Mouse (Mus musculus) neural tube, embryonic 14.5 days (tissue): Measurements from ENCODE around the gene Lgmn. TPM values are rescaled to one million over a fixed set of nuclear protein-coding genes. Genes with fewer than 3 reads are reported as not detected.

Experiments used
- ATAC-seq: fragments of 200-750 bp; cut with Nextera tagmentation; 2 replicates; pipeline ENCODE4 v1.8.0; 2017; ENCODE audit warnings: low read depth, mild to moderate bottlenecking, moderate TSS enrichment, moderate library complexity
- H3K27ac ChIP-seq: fragments of 300-500 bp; sonication (generic); 2 replicates; pipeline ENCODE4 v1.5.1; 2014; ENCODE audit warnings: low read depth, mild to moderate bottlenecking, control low read depth, low read length, moderate library complexity, mixed read lengths
- H3K27me3 ChIP-seq: fragments of 300-500 bp; sonication (generic); 2 replicates; pipeline ENCODE4 v1.6.1; 2014; ENCODE audit warnings: low read length; ENCODE audit not compliant: control insufficient read depth, insufficient read depth
- H3K36me3 ChIP-seq: fragments of 300-500 bp; sonication (generic); 2 replicates; pipeline ENCODE4 v1.6.1; 2014; ENCODE audit warnings: low read length, mixed read lengths; ENCODE audit not compliant: control insufficient read depth, insufficient read depth
- H3K4me1 ChIP-seq: fragments of 300-500 bp; sonication (generic); 2 replicates; pipeline ENCODE4 v1.6.1; 2014; ENCODE audit warnings: low read length; ENCODE audit not compliant: control insufficient read depth, insufficient read depth
- H3K4me2 ChIP-seq: fragments of 300-500 bp; sonication (generic); 2 replicates; pipeline ENCODE4 v1.6.1; 2014; ENCODE audit warnings: mild to moderate bottlenecking, low read depth, low read length, control low read depth
- H3K4me3 ChIP-seq: fragments of 300-500 bp; sonication (generic); 2 replicates; pipeline ENCODE4 v1.5.1; 2014; ENCODE audit warnings: low read depth, low read length, control low read depth, mixed read lengths
- H3K9ac ChIP-seq: fragments of 300-500 bp; sonication (generic); replicated peaks from 2 replicates; pipeline ENCODE4 v1.6.1; 2014; ENCODE audit warnings: low read depth, mild to moderate bottlenecking, control low read depth, low read length, mixed read lengths
- H3K9me3 ChIP-seq: fragments of 300-500 bp; sonication (generic); 2 replicates; pipeline ENCODE4 v1.6.1; 2016; ENCODE audit warnings: low read length; ENCODE audit not compliant: control insufficient read depth
- WGBS: fragments of 180-500 bp; shearing (Covaris S2); extraction: QIAGEN DNeasy Blood & Tissue Kit; methylation state at CpG from one replicate; pipeline ENCODE4 v1.1.7; 2014; 5-methylcytosine and 5-hydroxymethylcytosine counted together
- polyA plus RNA-seq: library from polyadenylated mRNA; unstranded; fragments of >200 nt; fragmentation: Nextera tagmentation; extraction: Ambion mirVana; gene quantifications from 2 replicates; pipeline ENCODE4 v1.2.1, GENCODE M21; 2014

Lgmn gene
- polyA plus RNA-seq, 1 experiment from 2014 or later, result 104 TPM

- Histone ChIP-seq H3K27ac (no peak overlapping the region), H3K4me3 (no peak overlapping the region), H3K36me3 (no peaks in the 10 kb centered on the region), H3K27me3 (no peaks in the 10 kb centered on the region), H3K4me1 (no peaks in the 10 kb centered on the region), H3K4me2 (no peak overlapping the region), H3K9me3 (no peaks in the 10 kb centered on the region), H3K9ac (no peak overlapping the region)
- WGBS, result 80% methylated on average over 7 of the region's 7 CpGs
- no peak for ATAC-seq
Measured at GRCm38 (mm10) chr12:102456467-102457193, 17.0 kb upstream of the Lgmn start.

GRCm38 (mm10) chr12:102453581-102453980, 14.0 kb upstream of the Lgmn start:
- Histone ChIP-seq H3K4me3 (no peak overlapping the region), H3K36me3 (no peaks in the 10 kb centered on the region), H3K4me1 (no peaks in the 10 kb centered on the region), H3K9ac (no peak overlapping the region), H3K4me2 (no peak overlapping the region), H3K27ac (no peak overlapping the region), H3K9me3 (no peaks in the 10 kb centered on the region), H3K27me3 (no peaks in the 10 kb centered on the region)
- no peak for ATAC-seq
- 32% methylated on average over 6 of the region's 6 CpGs for WGBS

- Histone ChIP-seq H3K27ac (no peak overlapping the region), H3K36me3 (no peaks in the 10 kb centered on the region), H3K27me3 (no peaks in the 10 kb centered on the region), H3K9ac (no peak overlapping the region), H3K4me1 (no peaks in the 10 kb centered on the region), H3K9me3 (no peaks in the 10 kb centered on the region), H3K4me2 (no peak overlapping the region), H3K4me3 (no peak overlapping the region)
- 82% methylated on average over 8 of the region's 8 CpGs for WGBS
- no peak for ATAC-seq
Measured at GRCm38 (mm10) chr12:102451126-102451851, 11.7 kb upstream of the Lgmn start.

GRCm38 (mm10) chr12:102450437-102450836, 10.8 kb upstream of the Lgmn start:
- Histone ChIP-seq H3K4me3 (no peak overlapping the region), H3K4me1 (no peaks in the 10 kb centered on the region), H3K27me3 (no peaks in the 10 kb centered on the region), H3K9me3 (no peaks in the 10 kb centered on the region), H3K4me2 (no peak overlapping the region), H3K9ac (no peak overlapping the region), H3K36me3 (no peaks in the 10 kb centered on the region), H3K27ac (no peak overlapping the region; the same call in 1 of the 2 replicates)
- no peak for ATAC-seq
- 64% methylated on average over 10 of the region's 10 CpGs for WGBS

GRCm38 (mm10) chr12:102445436-102445835, 5.8 kb upstream of the Lgmn start:
- no peak overlapping the region for H3K9ac ChIP-seq
- no peaks in the 10 kb centered on the region for H3K4me1 ChIP-seq
- no peak for ATAC-seq
- no peak overlapping the region for H3K4me2 ChIP-seq
- no peaks in the 10 kb centered on the region for H3K36me3 ChIP-seq
- WGBS, result 81% methylated on average over 4 of the region's 4 CpGs
- no peak overlapping the region for H3K4me3 ChIP-seq
- H3K27ac ChIP-seq, result no peak overlapping the region
- H3K9me3 ChIP-seq, result no peaks in the 10 kb centered on the region
- H3K27me3 ChIP-seq, result no peaks in the 10 kb centered on the region

GRCm38 (mm10) chr12:102443676-102444075, 4.1 kb upstream of the Lgmn start:
- no peaks in the 10 kb centered on the region for H3K9me3 ChIP-seq
- ATAC-seq, result no peak
- H3K27ac ChIP-seq, result no peak overlapping the region
- H3K4me3 ChIP-seq, result no peak overlapping the region
- H3K36me3 ChIP-seq, result no peaks in the 10 kb centered on the region
- WGBS, result 86% methylated on average over 5 of the region's 5 CpGs
- no peaks in the 10 kb centered on the region for H3K27me3 ChIP-seq
- no peak overlapping the region for H3K4me2 ChIP-seq
- no peaks in the 10 kb centered on the region for H3K4me1 ChIP-seq
- H3K9ac ChIP-seq, result no peak overlapping the region

GRCm38 (mm10) chr12:102442639-102443038, 3.0 kb upstream of the Lgmn start:
- Histone ChIP-seq H3K4me1 (peaks cover 8% of the 10 kb centered on the region; the same call in 1 of the 2 replicates), H3K9me3 (no peaks in the 10 kb centered on the region), H3K36me3 (no peaks in the 10 kb centered on the region), H3K4me2 (no peak overlapping the region), H3K27me3 (no peaks in the 10 kb centered on the region), H3K27ac (no peak overlapping the region), H3K4me3 (no peak overlapping the region), H3K9ac (no peak overlapping the region)
- 91% methylated on average over 15 of the region's 15 CpGs for WGBS
- ATAC-seq, result no peak

GRCm38 (mm10) chr12:102441141-102441540, 1.5 kb upstream of the Lgmn start:
- Histone ChIP-seq H3K4me3 (no peak overlapping the region), H3K36me3 (no peaks in the 10 kb centered on the region), H3K9me3 (no peaks in the 10 kb centered on the region), H3K27ac (no peak overlapping the region), H3K4me2 (no peak overlapping the region), H3K9ac (no peak overlapping the region), H3K27me3 (no peaks in the 10 kb centered on the region), H3K4me1 (peaks cover 8% of the 10 kb centered on the region; the same call in 1 of the 2 replicates)
- WGBS, result 84% methylated on average over 6 of the region's 6 CpGs
- ATAC-seq, result no peak

- no peak overlapping the region for H3K9ac ChIP-seq
- H3K36me3 ChIP-seq, result no peaks in the 10 kb centered on the region
- H3K4me3 ChIP-seq, result no peak overlapping the region
- no peak overlapping the region for H3K4me2 ChIP-seq
- no peak overlapping the region for H3K27ac ChIP-seq
- no peaks in the 10 kb centered on the region for H3K27me3 ChIP-seq
- H3K4me1 ChIP-seq, result peaks cover 8% of the 10 kb centered on the region; the same call in 1 of the 2 replicates
- no peak for ATAC-seq
- WGBS, result 92% methylated on average over 7 of the region's 7 CpGs
- no peaks in the 10 kb centered on the region for H3K9me3 ChIP-seq
Measured at GRCm38 (mm10) chr12:102440551-102440950, 938 bp upstream of the Lgmn start.
